Mouse (Mus musculus): ENCODE data around the gene Prkcz.
A peak's percentile ranks its signal among the peaks of the same experiment; 100 is the strongest.

Gene Prkcz

GRCm38 (mm10) chr4:155281227-155281626 is 79.9 kb downstream of the Prkcz start:
- H3K27me3 ChIP-seq (ENCODE audit: insufficient read depth, low read length) = no peaks in the 10 kb centered on the region
- H3K9me3 ChIP-seq (ENCODE audit: low read length) = no peaks in the 10 kb centered on the region
- peaks cover 27% of the 10 kb centered on the region for H3K4me1 ChIP-seq (replicated peaks; ENCODE audit: low read depth, low read length)
- H3K36me3 ChIP-seq (ENCODE audit: insufficient read depth, low read length) = peaks cover 26% of the 10 kb centered on the region
- TF ChIP-seq POU5F1 (IDR thresholded peaks at IDR 0.05; ENCODE audit: borderline replicate concordance, low read length) (no peak), NANOG (IDR thresholded peaks at IDR 0.05; ENCODE audit: borderline replicate concordance, low read length) (no peak), CTCF (conservative IDR thresholded peaks at IDR 0.05; ENCODE audit: low read length) (no peak)
- H3K4me3 ChIP-seq (replicated peaks; ENCODE audit: low read length) = no peak overlapping the region

DNA sequence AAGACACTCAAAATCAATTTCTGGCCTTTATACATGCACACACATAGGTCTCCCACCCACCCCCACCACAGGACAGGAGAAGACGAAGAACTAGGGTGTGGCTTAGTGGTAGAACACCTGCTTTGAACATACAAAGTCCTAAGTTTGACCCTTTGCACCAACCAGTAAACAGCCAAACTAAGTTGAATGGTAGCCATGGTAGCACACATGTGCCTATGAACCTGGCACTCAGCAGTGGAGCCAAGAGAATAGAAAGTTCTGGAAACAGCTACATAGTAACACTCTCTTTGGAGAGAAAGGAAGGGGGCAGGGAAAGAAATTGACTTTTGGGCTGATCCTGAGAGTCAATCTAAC is 80.4 kb downstream of the Prkcz start:
- peaks cover 32% of the 10 kb centered on the region for H3K4me1 ChIP-seq (replicated peaks; ENCODE audit: low read depth, low read length)
- TF ChIP-seq POU5F1 (IDR thresholded peaks at IDR 0.05; ENCODE audit: borderline replicate concordance, low read length) = no peak
- no peak for TF ChIP-seq CTCF (conservative IDR thresholded peaks at IDR 0.05; ENCODE audit: low read length)
- TF ChIP-seq NANOG (IDR thresholded peaks at IDR 0.05; ENCODE audit: borderline replicate concordance, low read length) = no peak
- no peak overlapping the region for H3K4me3 ChIP-seq (replicated peaks; ENCODE audit: low read length)
- H3K9me3 ChIP-seq (ENCODE audit: low read length) = no peaks in the 10 kb centered on the region
- no peaks in the 10 kb centered on the region for H3K27me3 ChIP-seq (ENCODE audit: insufficient read depth, low read length)
- peaks cover 22% of the 10 kb centered on the region for H3K36me3 ChIP-seq (ENCODE audit: insufficient read depth, low read length)

DNA sequence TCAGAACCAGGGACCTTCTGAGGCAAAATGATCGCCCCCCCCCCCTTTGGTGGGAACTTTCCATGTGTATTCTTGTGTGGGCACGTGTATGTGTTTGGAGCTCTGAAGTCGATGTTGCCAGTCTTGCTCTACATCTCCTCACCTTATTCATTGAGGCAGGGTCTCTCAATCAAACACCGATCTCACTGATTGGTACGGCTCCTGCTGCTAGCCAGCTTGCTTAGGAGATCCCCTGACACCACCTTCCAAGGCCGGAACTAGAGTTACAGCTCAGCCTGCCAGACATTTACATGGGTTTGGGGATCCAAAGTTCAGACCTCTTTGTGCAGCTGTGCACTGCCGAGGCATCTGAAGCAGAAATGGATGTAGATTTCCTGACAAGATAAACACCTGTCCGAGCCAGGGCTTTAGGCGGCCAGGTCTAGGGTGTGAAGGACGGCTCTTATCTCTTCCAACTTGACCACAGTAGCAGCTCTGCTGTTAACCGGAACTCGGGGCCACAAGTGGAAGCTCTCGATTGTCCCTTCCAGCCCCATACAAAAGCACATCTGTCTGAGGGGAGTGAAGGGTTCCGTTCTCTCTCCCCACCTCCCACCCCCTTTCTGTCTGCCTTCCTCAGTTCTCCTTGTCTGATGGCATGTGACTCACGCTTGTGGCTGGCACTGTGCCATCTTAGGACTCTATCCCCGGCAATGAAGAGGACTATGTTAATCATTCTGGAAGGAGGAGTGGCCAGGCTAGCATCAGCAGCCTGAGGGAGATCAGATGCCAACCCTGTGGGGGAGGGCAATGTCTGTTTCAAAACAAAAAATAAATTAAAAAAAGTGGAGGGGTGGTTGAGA is 81.0 kb downstream of the Prkcz start:
- no peaks in the 10 kb centered on the region for H3K27me3 ChIP-seq (ENCODE audit: insufficient read depth, low read length)
- peaks cover 38% of the 10 kb centered on the region for H3K4me1 ChIP-seq (replicated peaks; ENCODE audit: low read depth, low read length)
- no peak overlapping the region for H3K4me3 ChIP-seq (replicated peaks; ENCODE audit: low read length)
- TF ChIP-seq NANOG (IDR thresholded peaks at IDR 0.05; ENCODE audit: borderline replicate concordance, low read length) (no peak), CTCF (conservative IDR thresholded peaks at IDR 0.05; ENCODE audit: low read length) (no peak), POU5F1 (IDR thresholded peaks at IDR 0.05; ENCODE audit: borderline replicate concordance, low read length) (no peak)
- H3K9me3 ChIP-seq (ENCODE audit: low read length) = no peaks in the 10 kb centered on the region
- H3K36me3 ChIP-seq (ENCODE audit: insufficient read depth, low read length) = peaks cover 16% of the 10 kb centered on the region

GRCm38 (mm10) chr4:155279054-155279453 is 82.1 kb downstream of the Prkcz start:
- peaks cover 48% of the 10 kb centered on the region for H3K4me1 ChIP-seq (replicated peaks; ENCODE audit: low read depth, low read length)
- H3K9me3 ChIP-seq (ENCODE audit: low read length) = no peaks in the 10 kb centered on the region
- H3K27me3 ChIP-seq (ENCODE audit: insufficient read depth, low read length) = no peaks in the 10 kb centered on the region
- no peak overlapping the region for H3K4me3 ChIP-seq (replicated peaks; ENCODE audit: low read length)
- TF ChIP-seq NANOG (IDR thresholded peaks at IDR 0.05; ENCODE audit: borderline replicate concordance, low read length) = no peak
- no peak for TF ChIP-seq POU5F1 (IDR thresholded peaks at IDR 0.05; ENCODE audit: borderline replicate concordance, low read length)
- TF ChIP-seq CTCF (conservative IDR thresholded peaks at IDR 0.05; ENCODE audit: low read length) = peak; percentile 72
- peaks cover 8% of the 10 kb centered on the region for H3K36me3 ChIP-seq (ENCODE audit: insufficient read depth, low read length)

GRCm38 (mm10) chr4:155277963-155278362 is 83.2 kb downstream of the Prkcz start:
- no peak overlapping the region for H3K4me3 ChIP-seq (replicated peaks; ENCODE audit: low read length)

DNA sequence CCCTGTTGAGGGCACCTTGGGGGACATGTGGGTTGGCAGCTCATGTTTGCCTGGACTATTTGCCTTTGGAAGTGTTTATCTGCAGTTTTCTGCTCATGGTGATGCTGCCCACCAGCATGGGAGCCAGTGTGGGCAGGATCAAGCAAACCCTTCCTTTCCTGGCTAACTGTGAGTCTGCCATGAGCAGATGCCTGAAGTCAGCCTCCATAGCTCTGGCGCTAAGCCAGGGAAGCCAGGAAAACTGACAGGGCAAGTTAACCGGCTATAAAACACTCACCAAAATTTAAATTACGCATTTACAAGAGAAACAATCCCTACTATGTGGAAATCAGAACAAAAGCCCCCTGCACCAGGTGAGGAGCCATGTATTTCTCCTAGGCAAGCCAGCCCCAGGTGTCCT is 86.3 kb downstream of the Prkcz start:
- H3K27me3 ChIP-seq (ENCODE audit: insufficient read depth, low read length) = no peaks in the 10 kb centered on the region
- peaks cover 31% of the 10 kb centered on the region for H3K36me3 ChIP-seq (ENCODE audit: insufficient read depth, low read length)
- no peaks in the 10 kb centered on the region for H3K9me3 ChIP-seq (ENCODE audit: low read length)
- no peak overlapping the region for H3K4me3 ChIP-seq (replicated peaks; ENCODE audit: low read length)
- TF ChIP-seq POU5F1 (IDR thresholded peaks at IDR 0.05; ENCODE audit: borderline replicate concordance, low read length) (no peak), CTCF (conservative IDR thresholded peaks at IDR 0.05; ENCODE audit: low read length) (no peak), NANOG (IDR thresholded peaks at IDR 0.05; ENCODE audit: borderline replicate concordance, low read length) (no peak)
- H3K4me1 ChIP-seq (replicated peaks; ENCODE audit: low read depth, low read length) = peaks cover 28% of the 10 kb centered on the region

More at GRCm38 (mm10) chr4:155277963-155278362, 83.2 kb downstream of the Prkcz start:
- TF ChIP-seq POU5F1 (IDR thresholded peaks at IDR 0.05; ENCODE audit: borderline replicate concordance, low read length) (no peak), NANOG (IDR thresholded peaks at IDR 0.05; ENCODE audit: borderline replicate concordance, low read length) (no peak), CTCF (conservative IDR thresholded peaks at IDR 0.05; ENCODE audit: low read length) (no peak)
- Histone ChIP-seq H3K9me3 (ENCODE audit: low read length) (no peaks in the 10 kb centered on the region), H3K4me1 (replicated peaks; ENCODE audit: low read depth, low read length) (peaks cover 44% of the 10 kb centered on the region), H3K36me3 (ENCODE audit: insufficient read depth, low read length) (no peaks in the 10 kb centered on the region; the same call in 1 of the 2 replicates), H3K27me3 (ENCODE audit: insufficient read depth, low read length) (no peaks in the 10 kb centered on the region)

- no peaks in the 10 kb centered on the region for H3K9me3 ChIP-seq (ENCODE audit: low read length)
- peaks cover 26% of the 10 kb centered on the region for H3K4me1 ChIP-seq (replicated peaks; ENCODE audit: low read depth, low read length)
- TF ChIP-seq CTCF (conservative IDR thresholded peaks at IDR 0.05; ENCODE audit: low read length) (no peak), NANOG (IDR thresholded peaks at IDR 0.05; ENCODE audit: borderline replicate concordance, low read length) (no peak), POU5F1 (IDR thresholded peaks at IDR 0.05; ENCODE audit: borderline replicate concordance, low read length) (no peak)
- H3K4me3 ChIP-seq (replicated peaks; ENCODE audit: low read length) = no peak overlapping the region
- no peaks in the 10 kb centered on the region for H3K27me3 ChIP-seq (ENCODE audit: insufficient read depth, low read length)
- peaks cover 32% of the 10 kb centered on the region for H3K36me3 ChIP-seq (ENCODE audit: insufficient read depth, low read length)
Observed at GRCm38 (mm10) chr4:155274451-155274850, 86.7 kb downstream of the Prkcz start.

- Histone ChIP-seq H3K36me3 (ENCODE audit: insufficient read depth, low read length) (peaks cover 39% of the 10 kb centered on the region), H3K4me1 (replicated peaks; ENCODE audit: low read depth, low read length) (peaks cover 21% of the 10 kb centered on the region), H3K4me3 (replicated peaks; ENCODE audit: low read length) (no peak overlapping the region), H3K27me3 (ENCODE audit: insufficient read depth, low read length) (no peaks in the 10 kb centered on the region), H3K9me3 (ENCODE audit: low read length) (no peaks in the 10 kb centered on the region)
- TF ChIP-seq CTCF (conservative IDR thresholded peaks at IDR 0.05; ENCODE audit: low read length) (peak; percentile 37), NANOG (IDR thresholded peaks at IDR 0.05; ENCODE audit: borderline replicate concordance, low read length) (no peak)
Observed at GRCm38 (mm10) chr4:155268382-155268781, 92.8 kb downstream of the Prkcz start.

Measured in E14TG2a.4 (cell line).